ENCODE assay signal across 11 mouse cellular contexts in the genomic region with DNA sequence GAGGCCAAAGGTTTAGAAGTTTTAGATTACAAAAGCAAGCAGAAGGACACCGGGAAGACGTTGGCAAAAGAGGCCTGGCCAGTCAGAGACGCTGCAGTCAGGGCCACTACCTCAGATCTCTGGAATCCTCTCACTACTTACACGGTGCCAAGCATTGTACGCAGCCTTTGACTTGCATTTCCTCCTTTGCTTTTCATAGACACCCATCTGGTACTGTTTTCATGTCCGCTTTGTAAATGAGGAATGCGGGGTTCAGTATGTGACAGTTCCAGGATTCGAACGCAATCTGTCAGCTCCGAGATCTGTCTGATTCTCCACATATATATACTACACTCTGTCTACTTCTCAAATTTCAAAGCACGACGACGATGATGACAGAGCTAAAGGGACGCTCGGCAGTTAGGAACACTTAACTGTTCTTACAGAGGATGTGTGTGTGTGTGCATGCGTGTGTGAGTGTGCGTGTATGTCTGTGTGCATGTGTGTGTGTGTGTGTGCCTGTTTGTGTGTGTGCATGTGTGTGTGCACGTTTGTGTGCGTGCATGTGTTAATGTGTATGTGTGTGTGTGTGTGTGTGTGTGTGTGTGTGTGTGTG.
A peak's percentile ranks its signal among the peaks of the same experiment; 100 is the strongest.
DNase-seq lines count a peak whose midpoint lies in the region; ATAC-seq and TF ChIP-seq lines count a peak whose summit lies in the region.
"Had no signal": no experiment of that assay in that cellular context is flagged by ENCODE, and none has a peak within 500 bp of the region (broad histone marks: within the 10 kb centered on the region; RNA-seq: fewer than 3 reads in every experiment).

No protein-coding gene starts in this region.

- peak overlapping the region; percentile 71 for H3K27ac ChIP-seq in liver, postnatal 0 days (ENCODE audit: low read depth)
- H3K27ac ChIP-seq in liver, embryonic 11.5 days (ENCODE audit: low read depth, low read length): no peak overlapping the region
- no peak overlapping the region for H3K27ac ChIP-seq in hindbrain, postnatal 0 days
- H3K27ac ChIP-seq: hindbrain, embryonic 10.5 days; neural tube, embryonic 12.5 days had no signal

- peaks cover 4% of the 10 kb centered on the region; the same call in 1 of the 2 replicates for H3K36me3 ChIP-seq in liver, postnatal 0 days (replicated peaks; ENCODE audit: insufficient read depth, low read length)
- no peaks in the 10 kb centered on the region for H3K36me3 ChIP-seq in liver, embryonic 11.5 days (ENCODE audit: control insufficient read depth, insufficient read depth, low read length)
- H3K36me3 ChIP-seq in hindbrain, postnatal 0 days (ENCODE audit: insufficient read depth, low read length): no peaks in the 10 kb centered on the region
- H3K36me3 ChIP-seq: hindbrain, embryonic 10.5 days; neural tube, embryonic 12.5 days had no signal

- no peak overlapping the region for H3K4me2 ChIP-seq in liver, postnatal 0 days (ENCODE audit: low read depth, low read length)
- H3K4me2 ChIP-seq in liver, embryonic 11.5 days: no peak overlapping the region
- H3K4me2 ChIP-seq in hindbrain, postnatal 0 days (ENCODE audit: low read depth, low read length): no peak overlapping the region
- H3K4me2 ChIP-seq: neural tube, embryonic 12.5 days had no signal

- TF ChIP-seq CTCF in liver, postnatal 0 days (IDR thresholded peaks at IDR 0.05; ENCODE audit: low read depth): no peak
- no peak for TF ChIP-seq CTCF in brain, embryonic 14.5 days (IDR thresholded peaks at IDR 0.05; ENCODE audit: borderline replicate concordance, extremely low read depth, insufficient read depth, insufficient read length)
- TF ChIP-seq CTCF in hindbrain, postnatal 0 days (IDR thresholded peaks at IDR 0.05; ENCODE audit: low read depth): no peak

- no peaks in the 10 kb centered on the region for H3K9me3 ChIP-seq in liver, postnatal 0 days (ENCODE audit: low read length)
- H3K9me3 ChIP-seq in liver, embryonic 11.5 days (ENCODE audit: control insufficient read depth, low read length): no peaks in the 10 kb centered on the region
- no peaks in the 10 kb centered on the region for H3K9me3 ChIP-seq in hindbrain, postnatal 0 days (ENCODE audit: low read length)
- H3K9me3 ChIP-seq: hindbrain, embryonic 10.5 days; neural tube, embryonic 12.5 days had no signal

- no peaks in the 10 kb centered on the region for H3K27me3 ChIP-seq in liver, postnatal 0 days (ENCODE audit: insufficient read depth, low read length)
- H3K27me3 ChIP-seq in liver, embryonic 11.5 days (replicated peaks; ENCODE audit: control insufficient read depth, insufficient read depth, low read length): no peaks in the 10 kb centered on the region
- H3K27me3 ChIP-seq in hindbrain, postnatal 0 days (ENCODE audit: insufficient read depth, low read length): no peaks in the 10 kb centered on the region
- H3K27me3 ChIP-seq: CH12.LX; neural tube, embryonic 12.5 days had no signal

- peaks cover 26% of the 10 kb centered on the region for H3K4me1 ChIP-seq in liver, postnatal 0 days (ENCODE audit: insufficient read depth)
- H3K4me1 ChIP-seq in liver, embryonic 11.5 days (replicated peaks; ENCODE audit: control insufficient read depth, insufficient read depth, low read length): peaks cover 16% of the 10 kb centered on the region
- H3K4me1 ChIP-seq in hindbrain, postnatal 0 days (ENCODE audit: insufficient read depth, low read length): peaks cover 7% of the 10 kb centered on the region; the same call in 1 of the 2 replicates

- TF ChIP-seq POLR2A in brain, embryonic 14.5 days (IDR thresholded peaks at IDR 0.05; ENCODE audit: borderline replicate concordance, extremely low read depth, insufficient read depth, insufficient read length, poor library complexity, severe bottlenecking): no peak

- TF ChIP-seq EP300 in liver, postnatal 0 days (IDR thresholded peaks at IDR 0.05; ENCODE audit: low read depth): no peak

- ATAC-seq in liver, postnatal 0 days: no peak
- ATAC-seq in liver, embryonic 11.5 days (replicated peaks; ENCODE audit: low FRiP score): no peak
- no peak for ATAC-seq in hindbrain, postnatal 0 days

- no peak overlapping the region for H3K9ac ChIP-seq in liver, postnatal 0 days (replicated peaks)
- H3K9ac ChIP-seq in liver, embryonic 11.5 days (ENCODE audit: low read depth, low read length): no peak overlapping the region
- H3K9ac ChIP-seq in hindbrain, postnatal 0 days (replicated peaks; ENCODE audit: low read length): no peak overlapping the region
- H3K9ac ChIP-seq: neural tube, embryonic 12.5 days had no signal

- H3K4me3 ChIP-seq in liver, postnatal 0 days (ENCODE audit: low read depth, low read length): no peak overlapping the region
- no peak overlapping the region for H3K4me3 ChIP-seq in liver, embryonic 11.5 days (ENCODE audit: low read depth, low read length)
- H3K4me3 ChIP-seq in hindbrain, postnatal 0 days (ENCODE audit: low read length): no peak overlapping the region
- H3K4me3 ChIP-seq: hindbrain, embryonic 10.5 days; neural tube, embryonic 12.5 days had no signal

- DNase-seq in frontal cortex, adult 2 months (ENCODE audit: extremely low spot score in 1 of 2, low spot score in 1 of 2): peak; percentile 36 to 55
- no peak for DNase-seq in frontal cortex, postnatal 14 days (ENCODE audit: low spot score in 2 of 2)
- no peak for DNase-seq in liver, postnatal 0 days
- no peak for DNase-seq in liver, embryonic 11.5 days (ENCODE audit: low spot score)
- peak; percentile 42 for DNase-seq in brain, embryonic 14.5 days (ENCODE audit: low read depth)
- DNase-seq in forelimb bud, embryonic 11.5 days (ENCODE audit: low read depth, low spot score): peak; percentile 12
- no peak for DNase-seq in hindbrain, postnatal 0 days (ENCODE audit: low spot score)
- DNase-seq: kidney, postnatal 25 days had no signal

- WGBS in liver, postnatal 0 days (ENCODE audit: insufficient replicate concordance): 65% methylated on average over 18 of the region's 19 CpGs
- 69% methylated on average over 19 of the region's 19 CpGs for WGBS in liver, embryonic 11.5 days
- WGBS in hindbrain, postnatal 0 days: 72% methylated on average over 19 of the region's 19 CpGs

Comparison
In these comparisons a context has a peak if more than half of its experiments do, and no peak if none do; other contexts are left out.
1. DNase-seq: peak in frontal cortex, adult 2 months (2 of 2), brain, embryonic 14.5 days (single experiment) and forelimb bud, embryonic 11.5 days (single experiment); none in frontal cortex, postnatal 14 days (0 of 2), liver, postnatal 0 days (single experiment), liver, embryonic 11.5 days (single experiment) and hindbrain, postnatal 0 days (single experiment).